Mouse (Mus musculus) kidney, embryonic 15.5 days (tissue): ENCODE data around the gene Snx7. TPM values are rescaled to one million over a fixed set of nuclear protein-coding genes. Genes with fewer than 3 reads are reported as not detected.
A peak's percentile ranks its signal among the peaks of the same experiment; 100 is the strongest.

Source experiments
- ATAC-seq: fragments of 200-750 bp; cut with Nextera tagmentation; replicated peaks from 2 replicates; pipeline ENCODE4 v1.8.0; 2017; ENCODE audit warnings: moderate TSS enrichment; ENCODE audit not compliant: low FRiP score
- H3K27ac ChIP-seq: fragments of 300-500 bp; sonication (generic); 2 replicates; pipeline ENCODE4 v1.5.1; 2015; ENCODE audit warnings: mild to moderate bottlenecking, inconsistent platforms
- H3K27me3 ChIP-seq: fragments of 300-500 bp; sonication (generic); 2 replicates; pipeline ENCODE4 v1.6.1; 2015; ENCODE audit warnings: inconsistent platforms
- H3K36me3 ChIP-seq: fragments of 300-500 bp; sonication (generic); 2 replicates; pipeline ENCODE4 v1.6.1; 2015; ENCODE audit warnings: inconsistent platforms
- H3K4me1 ChIP-seq: fragments of 300-500 bp; sonication (generic); 2 replicates; pipeline ENCODE4 v1.6.1; 2015; ENCODE audit warnings: inconsistent platforms
- H3K4me2 ChIP-seq: fragments of 300-500 bp; sonication (generic); 2 replicates; pipeline ENCODE4 v1.6.1; 2015; ENCODE audit warnings: moderate library complexity, mild to moderate bottlenecking, inconsistent platforms
- H3K4me3 ChIP-seq: fragments of 300-500 bp; sonication (generic); replicated peaks from 2 replicates; pipeline ENCODE4 v1.5.1; 2015; ENCODE audit warnings: mild to moderate bottlenecking, inconsistent platforms
- H3K9ac ChIP-seq: fragments of 300-500 bp; sonication (generic); 2 replicates; pipeline ENCODE4 v1.6.1; 2015; ENCODE audit warnings: mild to moderate bottlenecking, inconsistent platforms
- H3K9me3 ChIP-seq: fragments of 300-500 bp; sonication (generic); replicated peaks from 2 replicates; pipeline ENCODE4 v1.6.1; 2016; ENCODE audit warnings: inconsistent platforms
- WGBS: fragments of 180-500 bp; shearing (Covaris S2); methylation state at CpG from one replicate; pipeline ENCODE4 v1.1.7; 2015; ENCODE audit warnings: mixed read lengths; 5-methylcytosine and 5-hydroxymethylcytosine counted together
- polyA plus RNA-seq: library from polyadenylated mRNA; unstranded; fragments of >200 nt; fragmentation: Nextera tagmentation; extraction: Ambion mirVana; gene quantifications from 2 replicates; pipeline ENCODE4 v1.2.1, GENCODE M21; 2015

Gene Snx7
- 52.1 and 56.2 TPM in 2 replicates for polyA plus RNA-seq

- no peaks in the 10 kb centered on the region for H3K9me3 ChIP-seq
- peak within 1 kb of the TSS; percentile 88 for H3K27ac ChIP-seq
- H3K4me3 ChIP-seq, result peak within 1 kb of the TSS; percentile 60
- H3K4me1 ChIP-seq, result peaks cover 15% of the 10 kb centered on the region; the same call in 1 of the 2 replicates
- peak within 1 kb of the TSS; percentile 57 for H3K9ac ChIP-seq
- H3K27me3 ChIP-seq, result no peaks in the 10 kb centered on the region
- H3K36me3 ChIP-seq, result no peaks in the 10 kb centered on the region
- under 1% methylated on average over 52 of the region's 53 CpGs for WGBS
- peak within 1 kb of the TSS; percentile 72 for H3K4me2 ChIP-seq
- ATAC-seq, result peak; percentile 100
These were observed at the start of gene Snx7 for GRCm38 (mm10) chr3:117868637-117869323. Gene Snx7, minus strand, starts transcription at chr3:117868936.

GRCm38 (mm10) chr3:117915420-117915819, 46.7 kb upstream of the Snx7 start:
- H3K36me3 ChIP-seq, result no peaks in the 10 kb centered on the region
- no peak overlapping the region for H3K4me3 ChIP-seq
- no peaks in the 10 kb centered on the region for H3K9me3 ChIP-seq
- no peaks in the 10 kb centered on the region for H3K27me3 ChIP-seq
- H3K4me1 ChIP-seq, result no peaks in the 10 kb centered on the region
- WGBS, result 49% methylated on average over 3 of the region's 3 CpGs
- H3K27ac ChIP-seq, result no peak overlapping the region
- no peak overlapping the region for H3K4me2 ChIP-seq
- no peak overlapping the region for H3K9ac ChIP-seq
- ATAC-seq, result no peak

- Histone ChIP-seq H3K36me3 (no peaks in the 10 kb centered on the region), H3K27ac (no peak overlapping the region), H3K4me1 (no peaks in the 10 kb centered on the region), H3K9me3 (no peaks in the 10 kb centered on the region), H3K27me3 (no peaks in the 10 kb centered on the region), H3K9ac (no peak overlapping the region), H3K4me2 (no peak overlapping the region), H3K4me3 (no peak overlapping the region)
- no peak for ATAC-seq
- WGBS, result 69% methylated on average over 2 of the region's 2 CpGs
These were observed 25.0 kb upstream of the Snx7 start for GRCm38 (mm10) chr3:117893736-117894135.

GRCm38 (mm10) chr3:117875450-117875849, 6.7 kb upstream of the Snx7 start:
- Histone ChIP-seq H3K4me3 (no peak overlapping the region), H3K4me1 (no peaks in the 10 kb centered on the region), H3K36me3 (no peaks in the 10 kb centered on the region), H3K27me3 (no peaks in the 10 kb centered on the region), H3K4me2 (no peak overlapping the region), H3K27ac (no peak overlapping the region), H3K9me3 (no peaks in the 10 kb centered on the region), H3K9ac (no peak overlapping the region)
- WGBS, result 82% methylated on average over 3 of the region's 3 CpGs
- no peak for ATAC-seq

- no peaks in the 10 kb centered on the region for H3K27me3 ChIP-seq
- no peak overlapping the region for H3K4me2 ChIP-seq
- 0 out of 2 replicates have a peak, but pooled peaks cover 7% of the 10 kb centered on the region for H3K4me1 ChIP-seq
- H3K9ac ChIP-seq, result no peak overlapping the region
- no peaks in the 10 kb centered on the region for H3K9me3 ChIP-seq
- no peak overlapping the region for H3K27ac ChIP-seq
- no peak overlapping the region for H3K4me3 ChIP-seq
- 55% methylated on average over 5 of the region's 5 CpGs for WGBS
- ATAC-seq, result no peak
- no peaks in the 10 kb centered on the region for H3K36me3 ChIP-seq
These were observed 4.6 kb upstream of the Snx7 start for GRCm38 (mm10) chr3:117873209-117873863.

GRCm38 (mm10) chr3:117869324-117869715, 584 bp upstream of the Snx7 start:
- peak overlapping the region; percentile 88 for H3K27ac ChIP-seq
- H3K4me1 ChIP-seq, result peaks cover 15% of the 10 kb centered on the region; the same call in 1 of the 2 replicates
- H3K9me3 ChIP-seq, result no peaks in the 10 kb centered on the region
- H3K4me3 ChIP-seq, result peak overlapping the region; percentile 60
- H3K36me3 ChIP-seq, result no peaks in the 10 kb centered on the region
- H3K9ac ChIP-seq, result peak overlapping the region; percentile 57
- no peak for ATAC-seq
- 21% methylated on average over 2 of the region's 2 CpGs for WGBS
- H3K4me2 ChIP-seq, result peak overlapping the region; percentile 72
- H3K27me3 ChIP-seq, result no peaks in the 10 kb centered on the region

- Histone ChIP-seq H3K27me3 (no peaks in the 10 kb centered on the region), H3K4me2 (peak overlapping the region; percentile 72), H3K4me1 (peaks cover 15% of the 10 kb centered on the region; the same call in 1 of the 2 replicates), H3K27ac (peak overlapping the region; percentile 88; the same call in 1 of the 2 replicates), H3K4me3 (peak overlapping the region; percentile 60), H3K36me3 (no peaks in the 10 kb centered on the region), H3K9ac (peak overlapping the region; percentile 57), H3K9me3 (no peaks in the 10 kb centered on the region)
- ATAC-seq, result peak; percentile 35; the same call in 1 of the 2 replicates
- WGBS, result 58% methylated on average over 2 of the region's 2 CpGs
These were observed 645 bp downstream of the Snx7 start for GRCm38 (mm10) chr3:117868091-117868490.

- 74% methylated on average over 12 of the region's 12 CpGs for WGBS
- H3K27me3 ChIP-seq, result no peaks in the 10 kb centered on the region
- H3K27ac ChIP-seq, result peak overlapping the region; percentile 64
- H3K9me3 ChIP-seq, result no peaks in the 10 kb centered on the region
- H3K4me2 ChIP-seq, result peak overlapping the region; percentile 72
- no peak for ATAC-seq
- H3K4me1 ChIP-seq, result peaks cover 20% of the 10 kb centered on the region; the same call in 1 of the 2 replicates
- no peak overlapping the region for H3K9ac ChIP-seq
- H3K4me3 ChIP-seq, result no peak overlapping the region
- H3K36me3 ChIP-seq, result no peaks in the 10 kb centered on the region
These were observed 1.9 kb downstream of the Snx7 start for GRCm38 (mm10) chr3:117866696-117867407.

- Histone ChIP-seq H3K4me1 (peaks cover 23% of the 10 kb centered on the region; the same call in 1 of the 2 replicates), H3K27ac (no peak overlapping the region), H3K4me2 (no peak overlapping the region), H3K27me3 (no peaks in the 10 kb centered on the region), H3K9me3 (no peaks in the 10 kb centered on the region), H3K9ac (no peak overlapping the region), H3K4me3 (no peak overlapping the region), H3K36me3 (peaks cover under 1% of the 10 kb centered on the region; the same call in 1 of the 2 replicates)
- ATAC-seq, result no peak
These were observed 3.1 kb downstream of the Snx7 start for GRCm38 (mm10) chr3:117865621-117866020.

GRCm38 (mm10) chr3:117862951-117863350, 5.8 kb downstream of the Snx7 start:
- Histone ChIP-seq H3K9me3 (no peaks in the 10 kb centered on the region), H3K4me1 (peaks cover 15% of the 10 kb centered on the region; the same call in 1 of the 2 replicates), H3K27ac (no peak overlapping the region), H3K27me3 (no peaks in the 10 kb centered on the region), H3K9ac (no peak overlapping the region), H3K36me3 (peaks cover 9% of the 10 kb centered on the region; the same call in 1 of the 2 replicates), H3K4me2 (no peak overlapping the region), H3K4me3 (no peak overlapping the region)
- ATAC-seq, result no peak
- WGBS, result 68% methylated on average over 2 of the region's 2 CpGs

GRCm38 (mm10) chr3:117861977-117862434, 6.7 kb downstream of the Snx7 start:
- no peak overlapping the region for H3K9ac ChIP-seq
- WGBS, result 67% methylated on average over 6 of the region's 6 CpGs
- H3K36me3 ChIP-seq, result peaks cover 9% of the 10 kb centered on the region; the same call in 1 of the 2 replicates
- no peaks in the 10 kb centered on the region for H3K9me3 ChIP-seq
- H3K27ac ChIP-seq, result peak overlapping the region; percentile 76
- no peaks in the 10 kb centered on the region for H3K27me3 ChIP-seq
- no peak overlapping the region for H3K4me3 ChIP-seq
- 0 out of 2 replicates have a peak, but pooled peaks cover 10% of the 10 kb centered on the region for H3K4me1 ChIP-seq
- H3K4me2 ChIP-seq, result no peak overlapping the region
- peak; percentile 61 for ATAC-seq
